Mouse (Mus musculus) central nervous system, embryonic 14 days (tissue): Measurements from ENCODE around the gene Olfr771. TPM values are rescaled to one million over a fixed set of nuclear protein-coding genes. Genes with fewer than 3 reads are reported as not detected.

ENCODE experiments used
- polyA plus RNA-seq: library from polyadenylated mRNA; depleted of rRNA; stranded (reverse); fragments of >200 nt; gene quantifications from 2 replicates; pipeline ENCODE4 v1.2.3, GENCODE M21; 2012; rRNA removed

Gene Olfr771
- not detected in 2 replicates for polyA plus RNA-seq

GRCm38 (mm10) chr10:129164651-129165050, at the start of gene Olfr771:
Gene Olfr771 (minus strand): TSS chr10:129164751.

GRCm38 (mm10) chr10:129187319-129187718, 22.8 kb upstream of the Olfr771 start, which contains the start of gene Olfr773:
Gene Olfr773 (minus strand): TSS chr10:129187419.

GRCm38 (mm10) chr10:129177821-129178220, 13.3 kb upstream of the Olfr771 start, which contains the start of gene Olfr772:
Gene Olfr772 (minus strand): TSS chr10:129177921.

DNA sequence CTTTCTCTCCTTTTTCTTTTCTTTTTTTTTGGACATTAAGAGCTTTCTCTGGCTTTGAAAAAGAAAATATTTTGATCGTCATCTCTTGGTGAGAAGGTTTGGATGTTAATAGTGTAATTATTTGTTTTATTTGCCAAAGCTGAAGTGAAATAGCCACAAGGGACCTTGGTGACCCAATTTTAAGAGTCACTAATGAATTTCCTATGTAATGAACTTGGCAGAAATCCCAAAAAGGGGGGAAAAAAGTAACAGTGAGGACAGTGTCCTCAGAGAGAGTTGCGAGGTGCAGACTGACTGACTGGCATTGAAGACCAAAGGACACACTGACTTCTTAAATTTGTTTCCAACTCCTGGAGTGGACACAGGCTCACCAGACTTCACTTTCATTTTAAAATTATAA, 25.7 kb downstream of the Olfr771 start, which contains the start of gene Olfr770:
Gene Olfr770 (minus strand): TSS at position 101 of the 400 bp plus-strand sequence.

DNA sequence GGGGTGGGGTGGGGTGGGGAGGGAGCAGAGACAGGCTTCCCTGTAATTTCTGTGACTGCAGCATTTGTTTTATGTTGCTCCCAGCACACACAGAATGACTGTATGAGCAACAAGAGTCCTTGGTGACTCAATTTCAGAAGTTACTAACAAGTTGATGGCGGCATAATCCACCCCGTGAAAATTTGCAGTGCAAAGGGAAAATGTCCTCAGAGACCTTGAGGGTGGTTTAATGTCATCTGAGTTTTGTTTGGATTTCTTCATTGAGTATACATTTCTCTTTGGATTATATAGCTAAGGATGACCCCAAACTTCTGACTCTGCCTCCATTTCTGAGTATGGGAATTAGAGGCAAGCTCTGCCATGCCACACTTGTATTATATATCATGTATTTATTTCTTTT, 46.8 kb downstream of the Olfr771 start, which contains the start of gene Olfr769:
Gene Olfr769 (minus strand): TSS at position 101 of the 400 bp plus-strand sequence.

Other genes starting within 250 kb of the Olfr771 start
- gene Rdh5, start 241.9 kb downstream of the Olfr771 start, polyA plus RNA-seq = 17.9 and 20.8 TPM in 2 replicates
- gene Bloc1s1, start 240.7 kb downstream of the Olfr771 start, polyA plus RNA-seq = 315 and 318 TPM in 2 replicates
- 4.4 and 11.0 TPM in 2 replicates for gene Itga7, start 230.9 kb downstream of the Olfr771 start, polyA plus RNA-seq
- gene Mettl7b, start 203.8 kb downstream of the Olfr771 start, polyA plus RNA-seq = not detected in 2 replicates
- gene Olfr9, start 175.3 kb downstream of the Olfr771 start, polyA plus RNA-seq = not detected in 2 replicates
- gene Olfr763, start 154.0 kb downstream of the Olfr771 start, polyA plus RNA-seq = not detected in 2 replicates
- not detected in 2 replicates for gene Olfr764-ps1, start 124.9 kb downstream of the Olfr771 start, polyA plus RNA-seq
- not detected in 2 replicates for gene Olfr765, start 114.8 kb downstream of the Olfr771 start, polyA plus RNA-seq
- gene Olfr766-ps1, start 95.8 kb downstream of the Olfr771 start, polyA plus RNA-seq = not detected in 2 replicates
- gene Olfr767, start 81.8 kb downstream of the Olfr771 start, polyA plus RNA-seq = not detected in 2 replicates
- not detected in 2 replicates for gene Olfr768, start 65.4 kb downstream of the Olfr771 start, polyA plus RNA-seq
- not detected in 2 replicates for gene Olfr769, start 46.9 kb downstream of the Olfr771 start, polyA plus RNA-seq
- gene Olfr770, start 25.8 kb downstream of the Olfr771 start, polyA plus RNA-seq = not detected in 2 replicates
- gene Olfr772, start 13.2 kb upstream of the Olfr771 start, polyA plus RNA-seq = not detected in 2 replicates
- gene Olfr773, start 22.7 kb upstream of the Olfr771 start, polyA plus RNA-seq = not detected in 2 replicates
- not detected in 2 replicates for gene Olfr774, start 71.5 kb upstream of the Olfr771 start, polyA plus RNA-seq
- not detected in 2 replicates for gene Olfr775, start 83.7 kb upstream of the Olfr771 start, polyA plus RNA-seq
- gene Olfr776, start 94.4 kb upstream of the Olfr771 start, polyA plus RNA-seq = not detected in 2 replicates
- gene Olfr777, start 106.7 kb upstream of the Olfr771 start, polyA plus RNA-seq = not detected in 2 replicates
- not detected in 2 replicates for gene Olfr780, start 153.4 kb upstream of the Olfr771 start, polyA plus RNA-seq
- gene Olfr781, start 164.1 kb upstream of the Olfr771 start, polyA plus RNA-seq = not detected in 2 replicates
- gene Olfr782, start 184.1 kb upstream of the Olfr771 start, polyA plus RNA-seq = not detected in 2 replicates
- gene Olfr784, start 219.3 kb upstream of the Olfr771 start, polyA plus RNA-seq = 0.06 TPM in 2 replicates
- gene Olfr785, start 240.7 kb upstream of the Olfr771 start, polyA plus RNA-seq = not detected in 2 replicates